Mouse (Mus musculus) spleen, postnatal 4 days (tissue): ENCODE measurements around the gene Sesn2.
A peak's percentile ranks its signal among the peaks of the same experiment; 100 is the strongest.
"Not testable (repeated sequence)": the region's sequence is repeated elsewhere in the genome, so short reads cannot be mapped to it uniquely, and the experiment has no call there.

ENCODE experiments used
- DNase-seq, 2 experiments: peaks; one replicate each; pipeline ENCODE4 v3.0.0; 2022; ENCODE audit warnings: low spot score in 2 of 2

Sesn2 gene

DNA sequence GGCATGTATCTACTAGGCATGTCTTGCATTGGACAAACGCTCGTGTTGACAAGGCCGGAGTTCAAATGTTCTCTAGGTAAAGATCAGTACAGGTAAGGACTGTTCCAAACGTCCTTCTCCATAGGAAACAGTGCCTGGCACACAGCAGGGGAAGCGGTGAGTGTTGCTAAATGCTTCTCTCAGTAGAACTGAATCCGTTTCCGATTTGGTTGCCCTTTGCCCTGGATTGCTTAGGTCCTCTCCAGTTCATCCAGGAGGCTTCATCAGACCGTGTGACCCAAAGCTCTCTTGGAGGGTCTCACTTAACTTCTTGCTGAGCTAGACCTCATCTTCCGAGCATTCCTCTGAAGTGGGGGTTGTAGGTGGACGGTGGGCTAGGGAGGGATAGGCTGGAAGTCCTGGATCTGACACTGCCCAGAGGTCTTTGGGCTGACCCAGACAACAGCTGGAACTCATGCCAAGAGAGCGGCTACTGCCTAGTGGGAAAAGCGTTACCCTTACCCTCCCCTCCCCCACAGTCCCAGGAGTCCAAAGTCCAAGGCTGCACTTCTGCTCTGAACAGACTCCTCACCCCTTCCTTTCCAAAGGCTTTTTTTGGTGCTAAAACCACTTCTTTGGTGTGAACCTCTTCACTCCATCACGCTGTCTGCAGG lies 27.2 kb downstream of the Sesn2 start:
- no peak for DNase-seq

- not testable (repeated sequence) for DNase-seq
These were observed 28.2 kb downstream of the Sesn2 start for GRCm38 (mm10) chr4:132482104-132482503.

- no peak for DNase-seq
These were observed 32.5 kb downstream of the Sesn2 start for GRCm38 (mm10) chr4:132477833-132478232.

DNA sequence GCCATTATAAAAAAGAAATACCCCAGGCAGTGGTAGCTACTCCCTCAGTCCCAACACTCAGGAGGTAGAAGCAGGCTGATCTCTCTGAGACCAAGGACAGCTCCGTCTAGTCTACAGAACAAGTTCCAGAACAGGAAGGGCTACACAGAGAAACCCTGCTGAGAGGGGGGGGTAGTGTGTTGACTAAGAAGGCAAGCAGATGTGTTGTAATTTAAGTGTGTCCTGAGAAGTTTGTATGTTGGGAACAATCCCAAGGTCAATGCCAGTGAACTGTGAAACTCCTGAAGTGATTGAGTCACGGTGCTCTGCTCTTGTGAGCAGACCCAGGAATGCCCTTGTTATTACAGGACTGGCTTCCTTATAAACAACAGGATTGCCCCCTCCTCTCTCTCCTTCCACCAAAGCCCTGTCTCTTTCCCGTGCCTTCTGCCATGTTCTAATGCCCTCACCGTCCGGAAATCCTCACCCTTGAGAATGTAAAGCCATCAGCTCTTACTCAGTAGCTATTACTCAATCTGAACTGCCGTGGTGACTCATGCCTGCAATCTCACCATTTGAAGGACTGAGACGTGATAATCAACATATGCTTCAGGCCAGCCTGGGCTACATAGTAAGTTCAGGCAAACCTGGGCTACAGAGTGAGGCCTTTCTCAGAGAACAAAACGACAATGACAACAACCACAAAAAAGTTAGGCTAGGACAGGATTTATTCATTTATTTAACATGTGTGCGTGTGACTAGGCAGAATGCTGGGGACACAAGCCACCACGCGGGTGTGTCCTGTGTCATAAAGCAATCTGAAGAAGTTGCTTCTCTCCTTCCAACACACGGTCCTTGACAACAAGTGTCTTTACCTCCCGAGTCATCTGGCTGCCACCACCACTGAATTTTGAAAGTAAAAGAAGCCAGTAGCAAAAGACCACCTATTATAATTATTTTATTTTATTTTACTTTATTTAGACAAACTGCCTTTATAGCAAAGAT lies 34.1 kb downstream of the Sesn2 start:
- DNase-seq, result no peak

- no peak for DNase-seq
These were observed 35.7 kb downstream of the Sesn2 start for GRCm38 (mm10) chr4:132474631-132475030.

DNA sequence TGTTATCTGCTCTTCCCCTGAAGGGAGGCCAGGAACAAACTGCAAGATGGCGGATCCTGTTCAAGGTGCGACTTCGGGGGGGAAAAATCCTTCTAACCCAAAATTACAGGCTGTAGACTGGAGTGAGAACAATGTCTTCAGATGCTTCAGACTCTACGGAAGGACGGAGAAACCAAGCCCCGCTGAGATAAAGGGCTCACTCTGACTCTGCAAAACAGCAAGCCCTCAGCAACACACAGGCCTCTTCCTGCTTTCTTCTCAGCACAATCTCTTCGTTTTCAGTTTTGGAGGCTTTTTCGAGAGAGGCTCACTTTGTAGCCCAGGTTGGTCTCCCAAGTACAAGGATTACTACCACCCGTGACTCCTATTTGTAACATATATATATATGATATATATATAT lies 36.9 kb downstream of the Sesn2 start:
- DNase-seq, result no peak

DNA sequence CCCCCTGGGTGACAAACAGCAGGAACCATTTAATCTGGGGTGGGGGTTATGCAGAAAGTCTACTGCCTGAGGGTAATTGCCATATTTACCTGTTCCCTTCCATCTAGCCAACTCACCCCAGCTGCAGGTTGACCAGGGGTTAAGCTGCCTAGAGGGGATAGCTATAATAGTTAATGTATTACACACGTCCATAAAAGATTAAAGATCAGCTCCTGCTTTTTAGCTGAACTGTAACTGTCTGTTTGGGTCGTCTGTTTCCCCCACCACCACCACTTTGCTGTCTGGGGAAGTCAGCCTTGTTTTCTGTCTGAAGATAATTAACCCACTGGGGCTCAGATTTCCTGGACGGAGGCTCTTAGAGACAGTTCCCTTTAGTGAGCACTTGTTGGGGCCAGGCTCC lies 40.4 kb downstream of the Sesn2 start:
- no peak for DNase-seq

GRCm38 (mm10) chr4:132464255-132464613 lies 46.1 kb downstream of the Sesn2 start:
- no peak for DNase-seq

- peak; percentile 91 to 94 for DNase-seq
These were observed 46.7 kb downstream of the Sesn2 start, which contains the start of gene Med18 for GRCm38 (mm10) chr4:132463430-132464254. Gene Med18, minus strand, starts transcription at chr4:132463921.

GRCm38 (mm10) chr4:132462836-132463235 lies 47.5 kb downstream of the Sesn2 start:
- DNase-seq, result no peak

- no peak for DNase-seq
These were observed 50.1 kb downstream of the Sesn2 start for GRCm38 (mm10) chr4:132460225-132460624.

- no peak for DNase-seq
These were observed 54.7 kb downstream of the Sesn2 start for GRCm38 (mm10) chr4:132455561-132455960.

DNA sequence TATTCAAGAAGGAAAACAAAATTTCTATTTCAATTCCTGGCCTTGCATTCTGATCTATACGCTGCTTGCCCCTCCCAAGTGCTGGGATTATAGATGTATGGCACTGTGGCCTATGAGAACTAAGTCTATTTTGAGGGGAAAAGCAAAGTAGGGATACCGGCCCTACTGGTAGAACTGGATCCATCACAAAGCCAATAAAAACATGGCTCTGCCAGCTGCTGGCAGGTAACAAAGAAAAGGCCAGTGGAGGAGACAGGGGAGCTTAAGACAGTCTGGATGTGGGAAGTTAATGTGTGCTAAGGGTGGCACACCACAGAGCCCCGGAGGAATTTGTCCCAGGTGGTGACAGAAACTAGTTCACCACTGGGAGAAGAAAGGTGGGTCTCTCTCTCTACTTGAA lies 55.2 kb downstream of the Sesn2 start:
- no peak for DNase-seq

DNA sequence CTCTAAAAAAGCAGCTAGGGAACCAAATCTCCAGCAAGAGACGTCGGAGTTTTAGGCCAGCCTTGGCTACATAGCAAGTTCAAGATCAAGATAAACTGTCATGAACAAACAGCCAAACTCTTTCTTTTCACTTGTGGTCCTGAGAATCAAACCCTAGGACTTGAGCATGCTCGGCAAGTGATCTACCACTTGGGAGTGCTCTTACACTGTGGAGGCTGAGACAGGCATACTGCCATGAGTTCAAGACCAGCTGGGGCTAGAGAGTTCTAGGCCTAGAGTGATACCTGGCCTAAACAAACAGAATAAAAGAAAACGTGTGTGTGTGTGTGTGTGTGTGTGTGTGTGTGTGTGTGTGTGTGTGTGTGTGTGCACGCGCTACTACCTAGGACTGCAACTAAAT lies 56.1 kb downstream of the Sesn2 start:
- no peak for DNase-seq

DNA sequence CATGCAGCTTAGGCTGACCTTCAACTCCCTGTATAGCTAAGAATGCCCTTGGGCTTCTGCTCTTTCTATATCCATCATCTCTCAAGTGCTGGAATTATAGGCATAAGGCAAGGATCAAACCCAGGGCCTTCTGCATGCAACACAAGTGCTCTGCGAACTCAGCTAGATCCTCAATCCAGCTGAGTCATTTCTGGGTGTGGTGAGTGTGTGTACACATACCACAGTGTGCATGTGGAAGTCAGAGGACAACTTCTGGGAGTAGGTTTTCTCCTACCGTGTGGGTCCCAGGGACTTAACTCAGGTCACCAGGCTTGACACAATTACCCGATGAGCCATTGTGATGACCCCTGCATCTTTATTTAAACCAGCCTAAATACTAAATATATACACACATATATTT lies 60.5 kb downstream of the Sesn2 start:
- DNase-seq, result no peak

GRCm38 (mm10) chr4:132446105-132446504 lies 64.2 kb downstream of the Sesn2 start:
- no peak for DNase-seq

DNA sequence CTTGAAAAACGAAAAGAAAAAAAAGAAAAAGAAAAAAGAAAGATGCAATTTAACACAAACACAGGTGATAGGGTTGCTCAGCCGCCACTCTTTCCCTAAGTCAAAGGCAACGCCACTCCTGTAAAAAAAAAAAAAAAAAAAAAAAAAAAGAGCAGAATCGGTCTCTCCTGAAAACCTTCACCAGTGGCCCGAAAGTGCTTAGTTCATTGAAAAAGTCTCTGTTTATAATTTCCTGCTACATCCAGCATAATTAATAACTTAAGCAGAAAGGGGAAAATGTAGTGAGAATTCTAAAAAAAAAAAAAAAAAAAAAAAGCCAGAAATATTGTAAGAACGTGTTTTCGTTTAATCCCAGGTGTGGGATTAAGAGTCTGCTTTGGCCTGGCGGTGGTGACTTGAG lies 65.8 kb downstream of the Sesn2 start:
- DNase-seq, result no peak
